8 mouse cellular contexts compared by ENCODE assay signal in the genomic region with DNA sequence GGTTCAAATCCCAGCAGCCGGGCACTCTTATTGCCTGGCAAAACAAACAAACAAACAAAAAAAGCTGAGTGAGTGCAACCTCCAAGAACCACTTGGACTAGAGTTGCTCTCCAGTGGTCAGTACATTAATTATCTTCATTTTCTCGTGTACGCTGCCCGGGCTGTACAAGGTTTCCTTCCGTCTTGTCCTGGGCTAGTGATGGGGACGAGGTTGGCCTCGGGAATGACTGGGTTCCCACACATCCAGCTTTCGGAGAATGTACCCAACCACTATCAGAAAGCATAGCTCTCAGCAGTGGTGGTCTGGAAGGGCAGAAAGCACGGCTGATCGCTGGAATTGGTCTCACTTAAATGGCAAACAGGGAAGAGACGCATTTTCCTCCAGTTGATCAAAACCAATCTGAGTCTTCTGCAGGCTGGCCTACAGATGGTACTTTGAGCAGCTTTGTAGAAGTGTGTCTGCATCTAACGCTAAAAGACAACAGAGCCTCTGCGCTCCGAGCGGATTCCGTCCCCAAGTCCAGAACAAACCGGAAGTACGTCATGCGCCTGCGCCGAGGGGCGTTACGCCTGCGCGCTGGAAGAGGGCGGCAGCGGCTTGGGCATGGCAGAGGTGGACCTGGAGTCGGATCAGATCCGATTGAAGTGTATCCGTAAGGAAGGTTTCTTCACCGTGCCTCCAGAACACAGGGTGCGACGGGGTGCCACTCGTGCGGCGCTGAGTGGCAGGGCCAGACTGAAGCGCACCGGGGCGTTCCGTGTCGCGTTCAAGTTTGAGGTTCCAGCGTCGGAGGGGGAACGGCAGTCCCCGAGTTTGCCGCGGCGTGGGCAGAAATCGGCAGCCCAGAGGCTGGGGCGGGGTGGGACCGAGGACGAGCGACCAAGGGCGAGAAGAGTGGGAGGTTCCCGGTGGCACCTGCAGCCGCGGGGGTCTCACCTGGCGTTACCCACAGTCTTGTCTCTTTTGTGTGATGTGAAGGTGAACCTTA. TPM values are rescaled to one million over a fixed set of nuclear protein-coding genes. Genes with fewer than 3 reads are reported as not detected.
DNase-seq lines count a peak whose midpoint lies in the region; ATAC-seq and TF ChIP-seq lines count a peak whose summit lies in the region.

TSS of gene Cdk10 (plus strand) at position 565 of the 989 bp plus-strand sequence.

- WGBS in bone marrow, adult 2 months = 2% methylated on average over 59 of the region's 59 CpGs
- WGBS in embryonic facial prominence, embryonic 15.5 days = 3% methylated on average over 59 of the region's 59 CpGs
- WGBS in kidney, embryonic 14.5 days = 2% methylated on average over 59 of the region's 59 CpGs
- WGBS in limb, embryonic 15.5 days = 3% methylated on average over 59 of the region's 59 CpGs

- peaks cover 23% of the 10 kb centered on the region for H3K36me3 ChIP-seq in embryonic facial prominence, embryonic 15.5 days
- peaks cover 15% of the 10 kb centered on the region for H3K36me3 ChIP-seq in kidney, embryonic 14.5 days (ENCODE audit: control insufficient read depth, insufficient read depth, low read length)
- H3K36me3 ChIP-seq in limb, embryonic 15.5 days = peaks cover 27% of the 10 kb centered on the region

- no peaks in the 10 kb centered on the region for H3K27me3 ChIP-seq in embryonic facial prominence, embryonic 15.5 days
- no peaks in the 10 kb centered on the region for H3K27me3 ChIP-seq in kidney, embryonic 14.5 days (ENCODE audit: control insufficient read depth, insufficient read depth, low read length)
- no peaks in the 10 kb centered on the region for H3K27me3 ChIP-seq in limb, embryonic 15.5 days

- ATAC-seq in embryonic facial prominence, embryonic 15.5 days (ENCODE audit: insufficient number of reproducible peaks, low FRiP score, low TSS enrichment, low read depth) = peak; percentile 74
- ATAC-seq in kidney, embryonic 14.5 days (ENCODE audit: low FRiP score, low TSS enrichment) = peak; percentile 85
- ATAC-seq in limb, embryonic 15.5 days (ENCODE audit: insufficient number of reproducible peaks, low FRiP score, low TSS enrichment, low read depth) = peak; percentile 67; the same call in 1 of the 2 replicates

- TF ChIP-seq POLR2A in bone marrow, adult 2 months (IDR thresholded peaks at IDR 0.05; ENCODE audit: borderline replicate concordance, control insufficient read depth, low read depth, low read length) = peak; percentile 96

- peak within 1 kb of the TSS; percentile 86 for H3K9ac ChIP-seq in embryonic facial prominence, embryonic 15.5 days
- peak within 1 kb of the TSS; percentile 71 for H3K9ac ChIP-seq in kidney, embryonic 14.5 days (ENCODE audit: low read depth, low read length)
- H3K9ac ChIP-seq in limb, embryonic 15.5 days = peak within 1 kb of the TSS; percentile 88

- peak; percentile 93 for DNase-seq in 416B (ENCODE audit: low read depth)
- peak; percentile 92 for DNase-seq in heart, adult 9 months (ENCODE audit: low spot score in 2 of 2)
- peak; percentile 64 to 80 for DNase-seq in monocyte, adult 2 months (ENCODE audit: low read depth in 1 of 2, low spot score in 2 of 2)
- DNase-seq in spleen, postnatal 36 days (ENCODE audit: low spot score in 2 of 2) = peak; percentile 89 to 91

- H3K4me3 ChIP-seq in bone marrow, adult 2 months (replicated peaks; ENCODE audit: control insufficient read depth, low read depth, low read length) = peak within 1 kb of the TSS; percentile 88
- peak within 1 kb of the TSS; percentile 75 for H3K4me3 ChIP-seq in embryonic facial prominence, embryonic 15.5 days (replicated peaks)
- H3K4me3 ChIP-seq in kidney, embryonic 14.5 days (ENCODE audit: low read length) = peak within 1 kb of the TSS; percentile 63
- peak within 1 kb of the TSS; percentile 89 for H3K4me3 ChIP-seq in limb, embryonic 15.5 days

- H3K4me2 ChIP-seq in embryonic facial prominence, embryonic 15.5 days (replicated peaks) = peak within 1 kb of the TSS; percentile 89
- H3K4me2 ChIP-seq in kidney, embryonic 14.5 days (replicated peaks; ENCODE audit: low read depth, low read length) = peak within 1 kb of the TSS; percentile 85
- H3K4me2 ChIP-seq in limb, embryonic 15.5 days = peak within 1 kb of the TSS; percentile 87

- peaks cover 2% of the 10 kb centered on the region; the same call in 1 of the 2 replicates for H3K4me1 ChIP-seq in bone marrow, adult 2 months (ENCODE audit: control insufficient read depth, insufficient read depth, low read length)
- H3K4me1 ChIP-seq in embryonic facial prominence, embryonic 15.5 days = peaks cover 14% of the 10 kb centered on the region
- H3K4me1 ChIP-seq in kidney, embryonic 14.5 days (ENCODE audit: control insufficient read depth, insufficient read depth, low read length) = peaks cover 7% of the 10 kb centered on the region; the same call in 1 of the 2 replicates
- peaks cover 15% of the 10 kb centered on the region for H3K4me1 ChIP-seq in limb, embryonic 15.5 days

- peak within 1 kb of the TSS; percentile 44 for H3K27ac ChIP-seq in bone marrow, adult 2 months (ENCODE audit: control insufficient read depth, insufficient read depth, low read depth, low read length, poor library complexity)
- peak within 1 kb of the TSS; percentile 88 for H3K27ac ChIP-seq in embryonic facial prominence, embryonic 15.5 days (replicated peaks)
- H3K27ac ChIP-seq in kidney, embryonic 14.5 days (ENCODE audit: low read depth, low read length) = peak within 1 kb of the TSS; percentile 79
- H3K27ac ChIP-seq in limb, embryonic 15.5 days = peak within 1 kb of the TSS; percentile 91

- TF ChIP-seq CTCF in bone marrow, adult 2 months (IDR thresholded peaks at IDR 0.05; ENCODE audit: control insufficient read depth, insufficient read depth, low read length) = no peak

- no peaks in the 10 kb centered on the region for H3K9me3 ChIP-seq in embryonic facial prominence, embryonic 15.5 days (replicated peaks)
- no peaks in the 10 kb centered on the region for H3K9me3 ChIP-seq in kidney, embryonic 14.5 days (ENCODE audit: control insufficient read depth, low read length)
- no peaks in the 10 kb centered on the region for H3K9me3 ChIP-seq in limb, embryonic 15.5 days

RNA-seq across cellular contexts. Expression of gene Cdk10, which starts in this region (rescaled TPM):
- 32.1 and 71.7 TPM in 2 replicates for polyA plus RNA-seq in bone marrow, adult 2 months (2011; ENCODE audit: insufficient read depth, insufficient read length, low replicate concordance, missing spikeins)
- polyA plus RNA-seq in embryonic facial prominence, embryonic 15.5 days (2015; fragmentation: Nextera tagmentation; extraction: Ambion mirVana) = 36.2 and 38.3 TPM in 2 replicates
- 33.5 and 36.4 TPM in 2 replicates for polyA plus RNA-seq in kidney, embryonic 14.5 days (2014; fragmentation: Nextera tagmentation; extraction: Ambion mirVana)
- 30.0 and 33.4 TPM in 2 replicates for polyA plus RNA-seq in limb, embryonic 15.5 days (2015; fragmentation: Nextera tagmentation; extraction: Ambion mirVana)

Comparison
In these comparisons a context has a peak if more than half of its experiments do, and no peak if none do; other contexts are left out.
1. Peak in every context shown above with its lines: DNase-seq, ATAC-seq, H3K4me3 ChIP-seq and H3K27ac ChIP-seq.